Mouse (Mus musculus): ENCODE results near the gene BC049352. TPM values are rescaled to one million over a fixed set of nuclear protein-coding genes. Genes with fewer than 3 reads are reported as not detected.

The BC049352 gene
- total and polyA plus RNA-seq, 3 experiments: 0.16 to 1.1 TPM; not detected in 1

- DNase-seq: no peak
Measured at GRCm38 (mm10) chr9:45247536-45247935, 65.7 kb downstream of the BC049352 start.

- DNase-seq: no peak
Measured at GRCm38 (mm10) chr9:45250306-45250705, 68.5 kb downstream of the BC049352 start.

GRCm38 (mm10) chr9:45251281-45251680 is 69.5 kb downstream of the BC049352 start:
- DNase-seq: no peak

- DNase-seq: no peak
Measured at GRCm38 (mm10) chr9:45251990-45252389, 70.2 kb downstream of the BC049352 start.

GRCm38 (mm10) chr9:45252395-45252794 is 70.6 kb downstream of the BC049352 start:
- DNase-seq: no peak

- DNase-seq: no peak
Measured at GRCm38 (mm10) chr9:45254021-45254420, 72.2 kb downstream of the BC049352 start.

- no peak for DNase-seq
Measured at GRCm38 (mm10) chr9:45254605-45255004, 72.8 kb downstream of the BC049352 start.

GRCm38 (mm10) chr9:45255431-45255830 is 73.6 kb downstream of the BC049352 start:
- no peak for DNase-seq

- no peak for DNase-seq
Measured at GRCm38 (mm10) chr9:45255967-45256366, 74.2 kb downstream of the BC049352 start.

- no peak for DNase-seq
Measured at GRCm38 (mm10) chr9:45259065-45259464, 77.3 kb downstream of the BC049352 start.

- peak; percentile 88 for DNase-seq
Measured at GRCm38 (mm10) chr9:45261466-45261865, 79.7 kb downstream of the BC049352 start.

GRCm38 (mm10) chr9:45261872-45262271 is 80.1 kb downstream of the BC049352 start:
- DNase-seq: no peak

GRCm38 (mm10) chr9:45267099-45267498 is 85.3 kb downstream of the BC049352 start:
- DNase-seq: no peak

- DNase-seq: no peak
Measured at GRCm38 (mm10) chr9:45268079-45268478, 86.3 kb downstream of the BC049352 start.

- DNase-seq: peak; percentile 76
Measured at GRCm38 (mm10) chr9:45268597-45269325, 87.0 kb downstream of the BC049352 start, which contains the start of gene Il10ra. Il10ra (minus strand) TSS chr9:45269149.

GRCm38 (mm10) chr9:45272213-45272612 is 90.4 kb downstream of the BC049352 start:
- DNase-seq: no peak

- DNase-seq: no peak
Measured at GRCm38 (mm10) chr9:45274218-45274617, 92.4 kb downstream of the BC049352 start.

- no peak for DNase-seq
Measured at GRCm38 (mm10) chr9:45274635-45275034, 92.8 kb downstream of the BC049352 start.

GRCm38 (mm10) chr9:45280059-45280458 is 98.3 kb downstream of the BC049352 start:
- DNase-seq: no peak

GRCm38 (mm10) chr9:45280891-45281290 is 99.1 kb downstream of the BC049352 start:
- DNase-seq: no peak

GRCm38 (mm10) chr9:45282466-45282865 is 100.7 kb downstream of the BC049352 start:
- peak; percentile 30 for DNase-seq

GRCm38 (mm10) chr9:45291481-45292168 is 109.8 kb downstream of the BC049352 start:
- DNase-seq: no peak

GRCm38 (mm10) chr9:45294210-45295011 is 112.6 kb downstream of the BC049352 start:
- no peak for DNase-seq
